Mouse (Mus musculus): ENCODE results near the gene Spata5. TPM values are rescaled to one million over a fixed set of nuclear protein-coding genes. Genes with fewer than 3 reads are reported as not detected.

Spata5 gene
- polyA plus RNA-seq (2014; fragmentation: Illumina TruSeq; extraction: RNeasy Lipid Tissue Mini Kit (QIAGEN cat#74804); ENCODE audit: low read depth, low replicate concordance): 17.0 TPM

GRCm38 (mm10) chr3:37419458-37419991 is at the start of gene Spata5:
Gene Spata5, plus strand, starts transcription at chr3:37419896.

GRCm38 (mm10) chr3:37420072-37420471 is 376 bp downstream of the Spata5 start, which contains the start of gene Nudt6:
Gene Nudt6, minus strand, starts transcription at chr3:37420211.

Other genes with a start within 250 kb of the Spata5 start
- not detected for gene Il21, start 187.3 kb upstream of the Spata5 start, polyA plus RNA-seq (2014; fragmentation: Illumina TruSeq; extraction: RNeasy Lipid Tissue Mini Kit (QIAGEN cat#74804); ENCODE audit: low read depth, low replicate concordance)
- gene Bbs12, start 107.3 kb upstream of the Spata5 start, polyA plus RNA-seq (2014; fragmentation: Illumina TruSeq; extraction: RNeasy Lipid Tissue Mini Kit (QIAGEN cat#74804); ENCODE audit: low read depth, low replicate concordance): 5.4 TPM
- 9.3 TPM for gene Cetn4, start 107.2 kb upstream of the Spata5 start, polyA plus RNA-seq (2014; fragmentation: Illumina TruSeq; extraction: RNeasy Lipid Tissue Mini Kit (QIAGEN cat#74804); ENCODE audit: low read depth, low replicate concordance)
- gene Fgf2, start 71.5 kb upstream of the Spata5 start, polyA plus RNA-seq (2014; fragmentation: Illumina TruSeq; extraction: RNeasy Lipid Tissue Mini Kit (QIAGEN cat#74804); ENCODE audit: low read depth, low replicate concordance): 11.0 TPM
- 1.6 TPM for gene Nudt6, start 315 bp downstream of the Spata5 start, polyA plus RNA-seq (2014; fragmentation: Illumina TruSeq; extraction: RNeasy Lipid Tissue Mini Kit (QIAGEN cat#74804); ENCODE audit: low read depth, low replicate concordance)
- gene Spry1, start 220.1 kb downstream of the Spata5 start, polyA plus RNA-seq (2014; fragmentation: Illumina TruSeq; extraction: RNeasy Lipid Tissue Mini Kit (QIAGEN cat#74804); ENCODE audit: low read depth, low replicate concordance): 13.6 TPM